ENCODE assay signal across 28 mouse cellular contexts in genomic region chr9:59153126-59153525, GRCm38 (mm10).
DNase-seq lines count a peak whose midpoint lies in the region; ATAC-seq lines count a peak whose summit lies in the region.
"Had no signal": no experiment of that assay in that cellular context is flagged by ENCODE, and none has a peak within 500 bp of the region (broad histone marks: within the 10 kb centered on the region; RNA-seq: fewer than 3 reads in every experiment).

No protein-coding gene starts in this region.

- H3K9me3 ChIP-seq in hindbrain, embryonic 12.5 days (replicated peaks): no peaks in the 10 kb centered on the region
- H3K9me3 ChIP-seq in hindbrain, embryonic 14.5 days (ENCODE audit: control insufficient read depth, low read length): no peaks in the 10 kb centered on the region
- no peaks in the 10 kb centered on the region for H3K9me3 ChIP-seq in limb, embryonic 12.5 days
- H3K9me3 ChIP-seq: embryonic facial prominence, embryonic 10.5 days; heart, embryonic 13.5 days; kidney, embryonic 15.5 days; midbrain, embryonic 15.5 days; neural tube, embryonic 13.5 days had no signal

- 48% methylated on average over 5 of the region's 5 CpGs for WGBS in hindbrain, embryonic 12.5 days
- 57% methylated on average over 5 of the region's 5 CpGs for WGBS in hindbrain, embryonic 14.5 days
- 21% methylated on average over 5 of the region's 5 CpGs for WGBS in limb, embryonic 12.5 days

- no peak overlapping the region for H3K9ac ChIP-seq in hindbrain, embryonic 12.5 days
- H3K9ac ChIP-seq in hindbrain, embryonic 14.5 days: no peak overlapping the region
- H3K9ac ChIP-seq in limb, embryonic 12.5 days (replicated peaks): no peak overlapping the region
- H3K9ac ChIP-seq: heart, embryonic 13.5 days; kidney, embryonic 15.5 days; midbrain, embryonic 15.5 days; neural tube, embryonic 13.5 days had no signal

- DNase-seq in hindbrain, embryonic 14.5 days (ENCODE audit: low spot score): no peak
- peak; percentile 31 for DNase-seq in embryo, embryonic 11 days
- peak; percentile 61 to 88 for DNase-seq in lung, postnatal 4 days
- DNase-seq in cerebellum, adult 18-20 months: no peak
- DNase-seq in c-Kit-positive CD71-positive TER-119-positive erythroid progenitor cells, embryonic 14.5 days (ENCODE audit: low spot score): no peak
- DNase-seq: adrenal gland, postnatal 25 days; cerebellum, adult 11 months; cerebellum, postnatal 25 days; gastrocnemius, postnatal 25 days; heart, adult 18-20 months; heart, postnatal 14 days; kidney, postnatal 4 days; left cerebral cortex, postnatal 4 days; retina, postnatal 1 day; right cerebral cortex, postnatal 25 days; thymus, postnatal 14 days had no signal

- H3K4me1 ChIP-seq in hindbrain, embryonic 12.5 days: peaks cover 6% of the 10 kb centered on the region
- H3K4me1 ChIP-seq in hindbrain, embryonic 14.5 days (replicated peaks; ENCODE audit: control insufficient read depth, insufficient read depth, low read length): no peaks in the 10 kb centered on the region
- H3K4me1 ChIP-seq in limb, embryonic 12.5 days (replicated peaks): peaks cover 14% of the 10 kb centered on the region
- H3K4me1 ChIP-seq: midbrain, embryonic 15.5 days had no signal

- H3K27me3 ChIP-seq in hindbrain, embryonic 12.5 days: peaks cover 6% of the 10 kb centered on the region; the same call in 1 of the 2 replicates
- no peaks in the 10 kb centered on the region for H3K27me3 ChIP-seq in hindbrain, embryonic 14.5 days (ENCODE audit: control insufficient read depth, insufficient read depth, low read length)
- H3K27me3 ChIP-seq in limb, embryonic 12.5 days: no peaks in the 10 kb centered on the region
- H3K27me3 ChIP-seq: heart, embryonic 13.5 days; kidney, embryonic 15.5 days; midbrain, embryonic 15.5 days had no signal

- H3K4me3 ChIP-seq in hindbrain, embryonic 12.5 days: no peak overlapping the region
- no peak overlapping the region for H3K4me3 ChIP-seq in hindbrain, embryonic 14.5 days (replicated peaks; ENCODE audit: low read length)
- H3K4me3 ChIP-seq in limb, embryonic 12.5 days (replicated peaks): no peak overlapping the region
- H3K4me3 ChIP-seq: embryonic facial prominence, embryonic 10.5 days; heart, embryonic 13.5 days; kidney, embryonic 15.5 days; left cerebral cortex, adult 2 months; midbrain, embryonic 15.5 days; myocyte; neural tube, embryonic 13.5 days had no signal

- H3K27ac ChIP-seq in hindbrain, embryonic 12.5 days: peak overlapping the region; percentile 36; the same call in 1 of the 2 replicates
- H3K27ac ChIP-seq in hindbrain, embryonic 14.5 days: no peak overlapping the region
- H3K27ac ChIP-seq in limb, embryonic 12.5 days: 0 out of 2 replicates have a peak overlapping the region, but pooled peaks have one; percentile 9
- H3K27ac ChIP-seq: embryonic facial prominence, embryonic 10.5 days; heart, embryonic 13.5 days; kidney, embryonic 15.5 days; left cerebral cortex, adult 2 months; midbrain, embryonic 15.5 days; neural tube, embryonic 13.5 days had no signal

- no peaks in the 10 kb centered on the region for H3K36me3 ChIP-seq in hindbrain, embryonic 12.5 days
- no peaks in the 10 kb centered on the region for H3K36me3 ChIP-seq in hindbrain, embryonic 14.5 days (replicated peaks; ENCODE audit: control insufficient read depth, insufficient read depth)
- no peaks in the 10 kb centered on the region for H3K36me3 ChIP-seq in limb, embryonic 12.5 days
- H3K36me3 ChIP-seq: embryonic facial prominence, embryonic 10.5 days; heart, embryonic 13.5 days; kidney, embryonic 15.5 days; midbrain, embryonic 15.5 days; neural tube, embryonic 13.5 days had no signal

- no peak overlapping the region for H3K4me2 ChIP-seq in hindbrain, embryonic 12.5 days (replicated peaks)
- H3K4me2 ChIP-seq in hindbrain, embryonic 14.5 days (replicated peaks): no peak overlapping the region
- H3K4me2 ChIP-seq in limb, embryonic 12.5 days: no peak overlapping the region
- H3K4me2 ChIP-seq: heart, embryonic 13.5 days; kidney, embryonic 15.5 days; liver, embryonic 11.5 days; midbrain, embryonic 15.5 days; neural tube, embryonic 13.5 days had no signal

- ATAC-seq in hindbrain, embryonic 12.5 days (ENCODE audit: low FRiP score): no peak
- ATAC-seq in hindbrain, embryonic 14.5 days (ENCODE audit: low FRiP score): no peak
- ATAC-seq in limb, embryonic 12.5 days (ENCODE audit: insufficient number of reproducible peaks, insufficient read depth, low FRiP score, low TSS enrichment, low read depth): no peak
- ATAC-seq: CD4-positive, CD25-positive, alpha-beta regulatory T cell, adult 4 months; forebrain, embryonic 16.5 days; midbrain, embryonic 15.5 days had no signal

Comparison
In these comparisons a context has a peak if more than half of its experiments do, and no peak if none do; other contexts are left out.
1. DNase-seq: peak in embryo, embryonic 11 days (single experiment) and lung, postnatal 4 days (2 of 2); none in hindbrain, embryonic 14.5 days (single experiment), cerebellum, adult 18-20 months (0 of 2) and c-Kit-positive CD71-positive TER-119-positive erythroid progenitor cells, embryonic 14.5 days (single experiment).